Mouse (Mus musculus): ENCODE measurements around the gene B3gnt8. TPM values are rescaled to one million over a fixed set of nuclear protein-coding genes. Genes with fewer than 3 reads are reported as not detected.

Gene B3gnt8
- polyA plus RNA-seq, 1 experiment: 0.73 TPM

- Histone ChIP-seq H3K4me3 (ENCODE audit: insufficient read depth, low read length) (no peak overlapping the region), H3K4me1 (ENCODE audit: control insufficient read depth, insufficient read depth, low read length) (0 out of 2 replicates have a peak, but pooled peaks cover 2% of the 10 kb centered on the region), H3K27ac (ENCODE audit: insufficient read depth, low read length) (no peak overlapping the region)
- TF ChIP-seq POLR2A (IDR thresholded peaks at IDR 0.05; ENCODE audit: extremely low read depth, insufficient read depth, low read length) (no peak), CTCF (IDR thresholded peaks at IDR 0.05; ENCODE audit: extremely low read depth, insufficient read depth, low read length) (no peak)
These were observed 25.8 kb upstream of the B3gnt8 start for GRCm38 (mm10) chr7:25600666-25601065.

- Histone ChIP-seq H3K4me1 (ENCODE audit: control insufficient read depth, insufficient read depth, low read length) (0 out of 2 replicates have a peak, but pooled peaks cover 2% of the 10 kb centered on the region), H3K4me3 (ENCODE audit: insufficient read depth, low read length) (no peak overlapping the region), H3K27ac (ENCODE audit: insufficient read depth, low read length) (no peak overlapping the region)
- TF ChIP-seq CTCF (IDR thresholded peaks at IDR 0.05; ENCODE audit: extremely low read depth, insufficient read depth, low read length): no peak
- no peak for TF ChIP-seq POLR2A (IDR thresholded peaks at IDR 0.05; ENCODE audit: extremely low read depth, insufficient read depth, low read length)
These were observed 25.1 kb upstream of the B3gnt8 start for GRCm38 (mm10) chr7:25601346-25601745.

- Histone ChIP-seq H3K4me1 (ENCODE audit: control insufficient read depth, insufficient read depth, low read length) (no peaks in the 10 kb centered on the region), H3K27ac (ENCODE audit: insufficient read depth, low read length) (no peak overlapping the region), H3K4me3 (ENCODE audit: insufficient read depth, low read length) (no peak overlapping the region)
- TF ChIP-seq POLR2A (IDR thresholded peaks at IDR 0.05; ENCODE audit: extremely low read depth, insufficient read depth, low read length): no peak
These were observed 19.8 kb upstream of the B3gnt8 start for GRCm38 (mm10) chr7:25606625-25607063.

GRCm38 (mm10) chr7:25607196-25607595, 19.3 kb upstream of the B3gnt8 start:
- TF ChIP-seq POLR2A (IDR thresholded peaks at IDR 0.05; ENCODE audit: extremely low read depth, insufficient read depth, low read length) (no peak), CTCF (IDR thresholded peaks at IDR 0.05; ENCODE audit: extremely low read depth, insufficient read depth, low read length) (no peak)
- Histone ChIP-seq H3K27ac (ENCODE audit: insufficient read depth, low read length) (no peak overlapping the region), H3K4me3 (ENCODE audit: insufficient read depth, low read length) (no peak overlapping the region), H3K4me1 (ENCODE audit: control insufficient read depth, insufficient read depth, low read length) (no peaks in the 10 kb centered on the region)

- TF ChIP-seq POLR2A (IDR thresholded peaks at IDR 0.05; ENCODE audit: extremely low read depth, insufficient read depth, low read length): no peak
- TF ChIP-seq CTCF (IDR thresholded peaks at IDR 0.05; ENCODE audit: extremely low read depth, insufficient read depth, low read length): no peak
- Histone ChIP-seq H3K4me3 (ENCODE audit: insufficient read depth, low read length) (no peak overlapping the region), H3K27ac (ENCODE audit: insufficient read depth, low read length) (no peak overlapping the region), H3K4me1 (ENCODE audit: control insufficient read depth, insufficient read depth, low read length) (no peaks in the 10 kb centered on the region)
These were observed 16.4 kb upstream of the B3gnt8 start for GRCm38 (mm10) chr7:25610056-25610455.

GRCm38 (mm10) chr7:25611501-25611900, 15.0 kb upstream of the B3gnt8 start:
- H3K27ac ChIP-seq (ENCODE audit: insufficient read depth, low read length): no peak overlapping the region
- no peak for TF ChIP-seq POLR2A (IDR thresholded peaks at IDR 0.05; ENCODE audit: extremely low read depth, insufficient read depth, low read length)
- no peak for TF ChIP-seq CTCF (IDR thresholded peaks at IDR 0.05; ENCODE audit: extremely low read depth, insufficient read depth, low read length)
- H3K4me3 ChIP-seq (ENCODE audit: insufficient read depth, low read length): no peak overlapping the region

GRCm38 (mm10) chr7:25614086-25614485, 12.4 kb upstream of the B3gnt8 start:
- Histone ChIP-seq H3K4me3 (ENCODE audit: insufficient read depth, low read length) (no peak overlapping the region), H3K4me1 (ENCODE audit: control insufficient read depth, insufficient read depth, low read length) (no peaks in the 10 kb centered on the region), H3K27ac (ENCODE audit: insufficient read depth, low read length) (no peak overlapping the region)
- TF ChIP-seq POLR2A (IDR thresholded peaks at IDR 0.05; ENCODE audit: extremely low read depth, insufficient read depth, low read length): no peak
- TF ChIP-seq CTCF (IDR thresholded peaks at IDR 0.05; ENCODE audit: extremely low read depth, insufficient read depth, low read length): no peak

More at GRCm38 (mm10) chr7:25611501-25611900, 15.0 kb upstream of the B3gnt8 start:
- H3K4me1 ChIP-seq (ENCODE audit: control insufficient read depth, insufficient read depth, low read length): no peaks in the 10 kb centered on the region

- TF ChIP-seq CTCF (IDR thresholded peaks at IDR 0.05; ENCODE audit: extremely low read depth, insufficient read depth, low read length) (no peak), POLR2A (IDR thresholded peaks at IDR 0.05; ENCODE audit: extremely low read depth, insufficient read depth, low read length) (no peak)
- Histone ChIP-seq H3K4me1 (ENCODE audit: control insufficient read depth, insufficient read depth, low read length) (no peaks in the 10 kb centered on the region), H3K4me3 (ENCODE audit: insufficient read depth, low read length) (no peak overlapping the region), H3K27ac (ENCODE audit: insufficient read depth, low read length) (no peak overlapping the region)
These were observed 11.4 kb upstream of the B3gnt8 start for GRCm38 (mm10) chr7:25614831-25615705.

- Histone ChIP-seq H3K4me3 (ENCODE audit: insufficient read depth, low read length) (no peak within 1 kb of the TSS), H3K27ac (ENCODE audit: insufficient read depth, low read length) (no peak within 1 kb of the TSS), H3K4me1 (ENCODE audit: control insufficient read depth, insufficient read depth, low read length) (no peaks in the 10 kb centered on the region)
- TF ChIP-seq POLR2A (IDR thresholded peaks at IDR 0.05; ENCODE audit: extremely low read depth, insufficient read depth, low read length): no peak
- TF ChIP-seq CTCF (IDR thresholded peaks at IDR 0.05; ENCODE audit: extremely low read depth, insufficient read depth, low read length): no peak
These were observed 10.8 kb upstream of the B3gnt8 start, which contains the start of gene Erich4 for GRCm38 (mm10) chr7:25615706-25616011. TSS of gene Erich4 (minus strand) at chr7:25615892.
